Mouse (Mus musculus): ENCODE measurements around the gene Ccdc15. TPM values are rescaled to one million over a fixed set of nuclear protein-coding genes. Genes with fewer than 3 reads are reported as not detected.
"Not testable (repeated sequence)": the region's sequence is repeated elsewhere in the genome, so short reads cannot be mapped to it uniquely, and the experiment has no call there.

Gene Ccdc15
- polyA plus RNA-seq, 1 experiment from 2014 or later, result 5.3 TPM

DNA sequence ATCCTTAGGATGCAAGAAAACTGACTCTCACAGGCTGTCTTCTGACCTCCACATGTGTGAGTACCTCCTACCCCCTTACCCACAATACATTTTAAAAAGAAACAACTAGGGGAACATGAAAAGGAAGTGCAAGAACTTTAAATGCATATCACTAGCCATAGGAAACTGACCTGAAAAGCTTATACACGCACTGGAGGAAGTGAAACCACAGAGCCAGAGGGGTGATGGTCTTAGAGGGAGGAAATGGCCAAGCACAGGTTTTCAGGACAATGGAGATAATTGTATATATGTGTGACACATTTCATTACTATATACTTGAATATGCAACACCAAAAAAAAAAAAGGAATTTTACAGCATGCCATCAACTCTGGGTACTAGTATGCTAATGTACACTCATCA is 46.5 kb downstream of the Ccdc15 start:
- no peaks in the 10 kb centered on the region for H3K4me1 ChIP-seq (ENCODE audit: control insufficient read depth, insufficient read depth, low read length)
- ATAC-seq (replicated peaks; ENCODE audit: insufficient number of reproducible peaks, low FRiP score, low TSS enrichment), result no peak
- no peak overlapping the region for H3K9ac ChIP-seq (ENCODE audit: low read depth, low read length)
- no peaks in the 10 kb centered on the region for H3K9me3 ChIP-seq (replicated peaks; ENCODE audit: control insufficient read depth, low read length)
- H3K4me2 ChIP-seq, result no peak overlapping the region
- no peak overlapping the region for H3K4me3 ChIP-seq (ENCODE audit: low read depth, low read length)
- H3K36me3 ChIP-seq (ENCODE audit: control insufficient read depth, insufficient read depth, low read length), result no peaks in the 10 kb centered on the region
- 79% methylated on average over 1 of the region's 1 CpGs for WGBS (ENCODE audit: insufficient replicate concordance)
- no peak overlapping the region for H3K27ac ChIP-seq (ENCODE audit: low read depth, low read length)
- H3K27me3 ChIP-seq (ENCODE audit: control insufficient read depth, insufficient read depth, low read length), result no peaks in the 10 kb centered on the region

DNA sequence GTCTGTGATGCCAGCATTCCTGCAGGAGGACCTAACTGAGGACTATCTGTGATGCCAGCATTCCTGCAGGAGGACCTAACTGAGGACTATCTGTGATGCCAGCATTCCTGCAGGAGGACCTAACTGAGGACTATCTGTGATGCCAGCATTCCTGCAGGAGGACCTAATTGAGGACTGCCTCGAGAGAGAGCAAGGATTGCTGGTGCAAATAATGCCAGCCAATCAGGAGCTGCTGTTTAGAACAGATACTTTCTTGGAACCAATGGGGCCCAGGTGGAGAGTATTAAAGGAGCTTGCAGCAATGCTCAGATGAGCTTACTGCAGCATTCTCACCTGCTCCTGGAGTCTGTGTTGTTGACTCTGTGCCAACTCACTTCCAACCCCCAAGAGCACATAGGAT is 47.7 kb downstream of the Ccdc15 start:
- not testable (repeated sequence) for H3K4me2 ChIP-seq; H3K27me3 ChIP-seq (ENCODE audit: control insufficient read depth, insufficient read depth, low read length); H3K27ac ChIP-seq (ENCODE audit: low read depth, low read length); H3K9me3 ChIP-seq (replicated peaks; ENCODE audit: control insufficient read depth, low read length); ATAC-seq (replicated peaks; ENCODE audit: insufficient number of reproducible peaks, low FRiP score, low TSS enrichment); H3K4me1 ChIP-seq (ENCODE audit: control insufficient read depth, insufficient read depth, low read length); H3K36me3 ChIP-seq (ENCODE audit: control insufficient read depth, insufficient read depth, low read length); H3K9ac ChIP-seq (ENCODE audit: low read depth, low read length); H3K4me3 ChIP-seq (ENCODE audit: low read depth, low read length)
- 54% methylated on average over 1 of the region's 1 CpGs for WGBS (ENCODE audit: insufficient replicate concordance)

DNA sequence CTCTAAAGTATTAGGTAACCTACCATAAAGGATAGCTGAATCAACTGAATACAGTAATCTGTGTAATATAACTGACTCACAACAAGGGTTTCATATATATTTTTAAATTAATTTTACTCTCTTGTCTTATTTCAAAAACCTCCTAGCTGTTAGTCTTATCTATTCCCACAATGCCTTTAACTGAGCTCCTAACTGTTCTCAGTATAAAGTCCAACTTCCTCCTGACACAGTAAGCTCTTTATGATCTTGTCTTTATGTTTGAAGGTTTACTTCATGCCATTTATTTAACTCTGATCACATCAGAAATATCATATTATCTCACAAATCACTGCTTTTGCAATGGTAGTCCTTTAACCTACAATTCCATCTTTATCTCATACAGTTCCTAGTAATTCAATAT is 52.6 kb downstream of the Ccdc15 start:
- H3K27ac ChIP-seq (ENCODE audit: low read depth, low read length), result no peak overlapping the region
- no peaks in the 10 kb centered on the region for H3K36me3 ChIP-seq (ENCODE audit: control insufficient read depth, insufficient read depth, low read length)
- H3K9ac ChIP-seq (ENCODE audit: low read depth, low read length), result no peak overlapping the region
- no peaks in the 10 kb centered on the region for H3K9me3 ChIP-seq (replicated peaks; ENCODE audit: control insufficient read depth, low read length)
- H3K4me1 ChIP-seq (ENCODE audit: control insufficient read depth, insufficient read depth, low read length), result no peaks in the 10 kb centered on the region
- H3K4me2 ChIP-seq, result no peak overlapping the region
- H3K27me3 ChIP-seq (ENCODE audit: control insufficient read depth, insufficient read depth, low read length), result no peaks in the 10 kb centered on the region
- H3K4me3 ChIP-seq (ENCODE audit: low read depth, low read length), result no peak overlapping the region
- no peak for ATAC-seq (replicated peaks; ENCODE audit: insufficient number of reproducible peaks, low FRiP score, low TSS enrichment)

DNA sequence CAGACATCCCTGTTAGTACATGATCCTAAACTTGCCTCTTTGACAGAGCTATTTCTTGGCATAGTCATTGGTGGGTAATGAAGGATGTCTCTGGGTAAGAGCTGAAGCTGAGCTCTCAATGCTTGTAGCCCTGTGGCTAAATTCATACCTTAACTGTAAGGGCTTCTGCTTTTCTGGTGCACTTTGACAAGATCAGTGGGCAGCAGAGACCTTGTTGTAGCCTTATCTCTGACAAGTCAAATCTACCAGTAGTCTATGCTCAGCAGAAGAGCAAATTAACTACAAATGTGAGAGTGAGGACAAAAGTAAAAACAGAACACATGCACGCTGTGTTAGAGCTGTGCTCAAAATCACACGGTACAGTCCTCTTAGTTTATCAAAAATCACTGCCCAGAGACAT is 81.6 kb downstream of the Ccdc15 start:
- WGBS (ENCODE audit: insufficient replicate concordance), result 78% methylated on average over 2 of the region's 2 CpGs
- ATAC-seq (replicated peaks; ENCODE audit: insufficient number of reproducible peaks, low FRiP score, low TSS enrichment), result no peak
- no peak overlapping the region for H3K4me3 ChIP-seq (ENCODE audit: low read depth, low read length)
- H3K27ac ChIP-seq (ENCODE audit: low read depth, low read length), result no peak overlapping the region
- H3K9me3 ChIP-seq (replicated peaks; ENCODE audit: control insufficient read depth, low read length), result no peaks in the 10 kb centered on the region
- no peak overlapping the region for H3K4me2 ChIP-seq
- H3K4me1 ChIP-seq (ENCODE audit: control insufficient read depth, insufficient read depth, low read length), result no peaks in the 10 kb centered on the region
- H3K27me3 ChIP-seq (ENCODE audit: control insufficient read depth, insufficient read depth, low read length), result no peaks in the 10 kb centered on the region
- H3K36me3 ChIP-seq (ENCODE audit: control insufficient read depth, insufficient read depth, low read length), result no peaks in the 10 kb centered on the region
- H3K9ac ChIP-seq (ENCODE audit: low read depth, low read length), result no peak overlapping the region

DNA sequence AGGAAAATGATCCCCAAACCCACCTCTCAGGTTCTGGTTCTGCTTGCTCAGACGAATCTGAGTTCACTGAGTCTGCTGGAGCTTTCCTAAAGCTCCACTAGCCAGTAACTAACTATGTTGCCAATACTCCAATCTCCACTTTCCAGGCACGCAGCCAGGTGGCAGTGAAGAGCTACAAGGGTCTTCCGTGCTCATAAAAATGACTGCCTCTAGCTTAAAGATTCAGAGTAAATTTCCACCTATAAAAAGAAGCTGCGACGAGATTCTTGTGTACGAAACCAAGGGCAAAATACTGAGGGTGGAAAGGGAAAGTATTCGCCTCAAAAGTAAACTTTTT is 92.4 kb downstream of the Ccdc15 start:
- H3K4me3 ChIP-seq (ENCODE audit: low read depth, low read length), result peak overlapping the region; percentile 49
- no peaks in the 10 kb centered on the region for H3K9me3 ChIP-seq (replicated peaks; ENCODE audit: control insufficient read depth, low read length)
- H3K9ac ChIP-seq (ENCODE audit: low read depth, low read length), result peak overlapping the region; percentile 16
- no peaks in the 10 kb centered on the region for H3K4me1 ChIP-seq (ENCODE audit: control insufficient read depth, insufficient read depth, low read length)
- H3K36me3 ChIP-seq (ENCODE audit: control insufficient read depth, insufficient read depth, low read length), result no peaks in the 10 kb centered on the region
- H3K4me2 ChIP-seq, result peak overlapping the region; percentile 74
- peak; percentile 42; the same call in 1 of the 2 replicates for ATAC-seq (replicated peaks; ENCODE audit: insufficient number of reproducible peaks, low FRiP score, low TSS enrichment)
- WGBS (ENCODE audit: insufficient replicate concordance), result 31% methylated on average over 7 of the region's 7 CpGs
- no peaks in the 10 kb centered on the region for H3K27me3 ChIP-seq (ENCODE audit: control insufficient read depth, insufficient read depth, low read length)
- H3K27ac ChIP-seq (ENCODE audit: low read depth, low read length), result no peak overlapping the region

DNA sequence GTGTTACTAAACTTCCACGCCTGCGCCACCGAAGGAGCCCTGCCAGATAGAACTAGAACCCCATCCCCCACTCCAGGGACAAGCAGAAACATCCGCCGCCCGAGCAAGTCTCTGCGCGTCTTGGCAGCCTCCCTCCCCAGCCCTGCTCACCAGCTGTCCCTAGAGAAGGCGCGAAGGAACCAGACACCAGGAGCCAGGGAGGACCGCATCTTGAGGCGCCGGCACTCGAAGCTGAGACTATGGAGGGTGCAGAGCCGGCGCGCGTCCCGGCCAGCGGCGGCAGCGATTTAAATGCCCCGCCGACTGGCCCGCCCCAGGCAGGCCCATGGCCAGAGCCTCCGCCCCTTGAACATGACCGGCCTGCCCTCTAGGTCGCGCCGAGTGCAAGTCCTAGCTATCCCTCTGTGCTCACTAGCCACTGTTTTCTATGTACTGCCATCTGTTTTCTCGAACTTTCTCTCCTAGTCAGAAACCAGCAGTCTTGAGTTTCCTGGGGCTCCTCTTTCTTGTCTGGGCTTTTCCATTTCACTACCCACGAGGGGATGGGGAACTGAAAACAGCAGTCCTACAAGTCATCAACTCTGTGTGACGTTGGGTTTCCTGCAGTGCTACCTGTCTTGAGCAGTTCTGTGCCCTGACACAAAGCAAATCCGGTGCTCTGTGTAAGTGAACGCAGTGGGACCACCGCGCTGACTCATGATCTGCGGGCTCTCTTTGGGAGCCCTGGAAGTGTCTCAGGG is 92.9 kb downstream of the Ccdc15 start, which contains the start of gene Slc37a2:
Gene Slc37a2 (minus strand): TSS at position 590 of the 740 bp plus-strand sequence.
- no peaks in the 10 kb centered on the region for H3K27me3 ChIP-seq (ENCODE audit: control insufficient read depth, insufficient read depth, low read length)
- H3K9me3 ChIP-seq (replicated peaks; ENCODE audit: control insufficient read depth, low read length), result no peaks in the 10 kb centered on the region
- ATAC-seq (replicated peaks; ENCODE audit: insufficient number of reproducible peaks, low FRiP score, low TSS enrichment), result peak; percentile 78
- no peak within 1 kb of the TSS for H3K27ac ChIP-seq (ENCODE audit: low read depth, low read length)
- peak within 1 kb of the TSS; percentile 74 for H3K4me2 ChIP-seq
- WGBS (ENCODE audit: insufficient replicate concordance), result 3% methylated on average over 38 of the region's 38 CpGs
- H3K36me3 ChIP-seq (ENCODE audit: control insufficient read depth, insufficient read depth, low read length), result no peaks in the 10 kb centered on the region
- peak within 1 kb of the TSS; percentile 16 for H3K9ac ChIP-seq (ENCODE audit: low read depth, low read length)
- peak within 1 kb of the TSS; percentile 49 for H3K4me3 ChIP-seq (ENCODE audit: low read depth, low read length)
- H3K4me1 ChIP-seq (ENCODE audit: control insufficient read depth, insufficient read depth, low read length), result no peaks in the 10 kb centered on the region

DNA sequence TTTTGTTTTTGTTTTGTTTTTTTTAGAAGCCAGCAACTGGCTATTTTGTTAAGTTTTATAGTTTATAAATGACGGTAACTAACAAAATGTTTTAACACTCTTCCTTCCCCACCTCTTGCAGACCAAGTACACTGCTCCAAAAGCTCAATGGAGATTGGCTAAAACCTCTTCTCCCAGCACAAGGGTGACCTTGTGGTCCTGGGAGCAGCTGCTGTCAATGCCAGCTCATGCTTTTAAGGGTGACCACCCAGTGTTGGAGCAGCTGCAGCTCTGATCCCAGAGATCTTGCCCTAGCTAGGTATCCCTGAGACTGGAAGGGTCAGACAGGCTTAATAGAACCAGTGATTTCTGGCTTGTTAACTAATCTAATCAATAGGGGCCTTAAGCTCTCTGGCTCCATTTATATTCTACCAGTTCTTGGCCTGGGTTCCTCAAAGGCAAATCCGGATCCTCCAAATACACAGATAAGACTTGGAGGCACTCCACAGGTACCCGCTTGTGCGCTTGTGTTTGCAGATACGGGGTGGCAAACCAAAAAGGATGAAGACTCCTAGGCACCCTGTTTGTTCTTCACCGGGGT is 93.6 kb downstream of the Ccdc15 start:
- Histone ChIP-seq H3K36me3 (ENCODE audit: control insufficient read depth, insufficient read depth, low read length) (no peaks in the 10 kb centered on the region), H3K27ac (ENCODE audit: low read depth, low read length) (no peak overlapping the region), H3K4me3 (ENCODE audit: low read depth, low read length) (peak overlapping the region; percentile 49), H3K9me3 (replicated peaks; ENCODE audit: control insufficient read depth, low read length) (no peaks in the 10 kb centered on the region), H3K4me2 (peak overlapping the region; percentile 74), H3K27me3 (ENCODE audit: control insufficient read depth, insufficient read depth, low read length) (no peaks in the 10 kb centered on the region), H3K9ac (ENCODE audit: low read depth, low read length) (no peak overlapping the region), H3K4me1 (ENCODE audit: control insufficient read depth, insufficient read depth, low read length) (no peaks in the 10 kb centered on the region)
- no peak for ATAC-seq (replicated peaks; ENCODE audit: insufficient number of reproducible peaks, low FRiP score, low TSS enrichment)
- WGBS (ENCODE audit: insufficient replicate concordance), result 17% methylated on average over 6 of the region's 6 CpGs

DNA sequence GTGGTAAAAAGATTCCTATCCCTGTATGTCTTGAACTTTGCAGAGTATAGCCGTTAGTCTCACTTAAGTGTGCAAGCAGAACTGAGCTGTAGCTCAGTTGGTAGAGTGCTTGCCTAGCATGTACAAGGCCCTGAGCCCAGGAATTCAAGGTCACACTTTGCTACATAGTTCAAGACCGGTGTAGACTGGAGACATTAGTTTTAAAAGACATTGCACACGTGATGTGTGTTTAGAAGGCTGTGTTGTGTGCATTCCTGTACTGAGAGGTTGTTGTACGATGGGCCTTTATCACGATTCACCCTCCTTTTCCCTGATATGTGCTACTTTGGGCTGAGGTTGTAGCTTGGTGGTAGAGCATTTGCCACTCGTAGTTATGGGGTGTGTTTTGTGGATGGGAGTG is 97.6 kb downstream of the Ccdc15 start:
- no peak overlapping the region for H3K4me3 ChIP-seq (ENCODE audit: low read depth, low read length)
- WGBS (ENCODE audit: insufficient replicate concordance), result 77% methylated on average over 6 of the region's 6 CpGs
- no peaks in the 10 kb centered on the region for H3K27me3 ChIP-seq (ENCODE audit: control insufficient read depth, insufficient read depth, low read length)
- H3K4me2 ChIP-seq, result no peak overlapping the region
- H3K9ac ChIP-seq (ENCODE audit: low read depth, low read length), result no peak overlapping the region
- no peak overlapping the region for H3K27ac ChIP-seq (ENCODE audit: low read depth, low read length)
- ATAC-seq (replicated peaks; ENCODE audit: insufficient number of reproducible peaks, low FRiP score, low TSS enrichment), result no peak
- H3K4me1 ChIP-seq (ENCODE audit: control insufficient read depth, insufficient read depth, low read length), result no peaks in the 10 kb centered on the region
- no peaks in the 10 kb centered on the region for H3K9me3 ChIP-seq (replicated peaks; ENCODE audit: control insufficient read depth, low read length)
- H3K36me3 ChIP-seq (ENCODE audit: control insufficient read depth, insufficient read depth, low read length), result no peaks in the 10 kb centered on the region

DNA sequence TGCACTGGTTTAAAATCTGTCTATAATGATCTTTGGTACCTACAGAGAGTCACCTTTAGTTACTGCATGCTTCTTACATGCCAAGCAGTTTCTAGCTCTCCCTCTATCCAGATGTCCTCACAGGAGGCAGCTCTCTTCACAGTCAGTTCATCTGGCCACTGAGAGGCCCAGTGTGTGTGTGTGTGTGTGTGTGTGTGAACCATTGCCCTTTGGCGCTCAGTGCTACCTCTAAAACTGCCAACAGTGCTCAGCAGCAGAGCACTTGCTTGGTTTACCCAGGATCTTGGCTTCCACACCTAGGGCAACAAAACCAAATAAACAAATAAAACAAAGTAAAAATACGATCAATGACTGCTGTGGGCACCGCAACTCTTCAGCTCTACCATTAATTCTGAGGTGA is 98.3 kb downstream of the Ccdc15 start:
- H3K9me3 ChIP-seq (replicated peaks; ENCODE audit: control insufficient read depth, low read length), result no peaks in the 10 kb centered on the region
- ATAC-seq (replicated peaks; ENCODE audit: insufficient number of reproducible peaks, low FRiP score, low TSS enrichment), result no peak
- no peak overlapping the region for H3K27ac ChIP-seq (ENCODE audit: low read depth, low read length)
- no peak overlapping the region for H3K4me2 ChIP-seq
- no peaks in the 10 kb centered on the region for H3K27me3 ChIP-seq (ENCODE audit: control insufficient read depth, insufficient read depth, low read length)
- no peak overlapping the region for H3K4me3 ChIP-seq (ENCODE audit: low read depth, low read length)
- H3K4me1 ChIP-seq (ENCODE audit: control insufficient read depth, insufficient read depth, low read length), result no peaks in the 10 kb centered on the region
- H3K36me3 ChIP-seq (ENCODE audit: control insufficient read depth, insufficient read depth, low read length), result no peaks in the 10 kb centered on the region
- 90% methylated on average over 3 of the region's 3 CpGs for WGBS (ENCODE audit: insufficient replicate concordance)
- H3K9ac ChIP-seq (ENCODE audit: low read depth, low read length), result no peak overlapping the region
